Mouse (Mus musculus) neural tube, embryonic 13.5 days (tissue): ENCODE measurements around the gene Gga3. TPM values are rescaled to one million over a fixed set of nuclear protein-coding genes. Genes with fewer than 3 reads are reported as not detected.

Source experiments
- ATAC-seq: fragments of 200-750 bp; cut with Nextera tagmentation; 2 replicates; pipeline ENCODE4 v1.8.0; 2017; ENCODE audit warnings: low read depth, mild to moderate bottlenecking, moderate TSS enrichment, moderate library complexity
- H3K27ac ChIP-seq: fragments of 300-500 bp; sonication (generic); replicated peaks from 2 replicates; pipeline ENCODE4 v1.5.1; 2015; ENCODE audit warnings: moderate library complexity, mild to moderate bottlenecking, inconsistent platforms
- H3K27me3 ChIP-seq: fragments of 300-500 bp; sonication (generic); 2 replicates; pipeline ENCODE4 v1.6.1; 2015; ENCODE audit warnings: mild to moderate bottlenecking, inconsistent platforms
- H3K36me3 ChIP-seq: fragments of 300-500 bp; sonication (generic); 2 replicates; pipeline ENCODE4 v1.6.1; 2015; ENCODE audit warnings: mild to moderate bottlenecking, inconsistent platforms
- H3K4me1 ChIP-seq: fragments of 300-500 bp; sonication (generic); replicated peaks from 2 replicates; pipeline ENCODE4 v1.6.1; 2015; ENCODE audit warnings: inconsistent platforms
- H3K4me2 ChIP-seq: fragments of 300-500 bp; sonication (generic); 2 replicates; pipeline ENCODE4 v1.6.1; 2015; ENCODE audit warnings: inconsistent platforms, mild to moderate bottlenecking, moderate library complexity
- H3K4me3 ChIP-seq: fragments of 300-500 bp; sonication (generic); 2 replicates; pipeline ENCODE4 v1.5.1; 2015; ENCODE audit warnings: mild to moderate bottlenecking, inconsistent platforms
- H3K9ac ChIP-seq: fragments of 300-500 bp; sonication (generic); 2 replicates; pipeline ENCODE4 v1.6.1; 2015; ENCODE audit warnings: moderate library complexity, mild to moderate bottlenecking, inconsistent platforms
- H3K9me3 ChIP-seq: fragments of 300-500 bp; sonication (generic); 2 replicates; pipeline ENCODE4 v1.6.1; 2016; ENCODE audit warnings: inconsistent platforms
- WGBS: fragments of 180-500 bp; shearing (Covaris S2); methylation state at CpG from one replicate; pipeline ENCODE4 v1.1.7; 2015; 5-methylcytosine and 5-hydroxymethylcytosine counted together
- polyA plus RNA-seq: library from polyadenylated mRNA; unstranded; fragments of >200 nt; fragmentation: Nextera tagmentation; extraction: Ambion mirVana; gene quantifications from 2 replicates; pipeline ENCODE4 v1.2.1, GENCODE M21; 2015

Gene Gga3
- polyA plus RNA-seq, 1 experiment from 2014 or later: 36.4 TPM

GRCm38 (mm10) chr11:115640311-115640828 lies 36.5 kb upstream of the Gga3 start:
- Histone ChIP-seq H3K4me3 (no peak overlapping the region), H3K9ac (no peak overlapping the region), H3K4me2 (no peak overlapping the region), H3K4me1 (no peaks in the 10 kb centered on the region), H3K36me3 (peaks cover 24% of the 10 kb centered on the region), H3K27ac (no peak overlapping the region), H3K27me3 (no peaks in the 10 kb centered on the region), H3K9me3 (no peaks in the 10 kb centered on the region)
- no peak for ATAC-seq
- WGBS: 88% methylated on average over 3 of the region's 4 CpGs

GRCm38 (mm10) chr11:115639540-115639939 lies 35.7 kb upstream of the Gga3 start:
- H3K4me2 ChIP-seq: no peak overlapping the region
- no peaks in the 10 kb centered on the region for H3K4me1 ChIP-seq
- H3K27ac ChIP-seq: no peak overlapping the region
- H3K36me3 ChIP-seq: peaks cover 16% of the 10 kb centered on the region
- WGBS: 89% methylated on average over 4 of the region's 4 CpGs
- no peaks in the 10 kb centered on the region for H3K9me3 ChIP-seq
- H3K4me3 ChIP-seq: no peak overlapping the region
- H3K27me3 ChIP-seq: no peaks in the 10 kb centered on the region
- ATAC-seq: no peak
- H3K9ac ChIP-seq: no peak overlapping the region

GRCm38 (mm10) chr11:115638498-115639409 lies 34.9 kb upstream of the Gga3 start:
- no peak overlapping the region for H3K4me2 ChIP-seq
- WGBS: 83% methylated on average over 5 of the region's 5 CpGs
- H3K4me3 ChIP-seq: no peak overlapping the region
- no peak overlapping the region for H3K27ac ChIP-seq
- H3K4me1 ChIP-seq: no peaks in the 10 kb centered on the region
- no peak overlapping the region for H3K9ac ChIP-seq
- no peaks in the 10 kb centered on the region for H3K9me3 ChIP-seq
- no peak for ATAC-seq
- H3K27me3 ChIP-seq: no peaks in the 10 kb centered on the region
- H3K36me3 ChIP-seq: peaks cover 11% of the 10 kb centered on the region

GRCm38 (mm10) chr11:115636960-115637359 lies 33.1 kb upstream of the Gga3 start:
- Histone ChIP-seq H3K4me1 (no peaks in the 10 kb centered on the region), H3K36me3 (no peaks in the 10 kb centered on the region), H3K4me3 (no peak overlapping the region), H3K9ac (no peak overlapping the region), H3K27me3 (no peaks in the 10 kb centered on the region), H3K27ac (no peak overlapping the region), H3K9me3 (no peaks in the 10 kb centered on the region), H3K4me2 (no peak overlapping the region)
- no peak for ATAC-seq
- 81% methylated on average over 3 of the region's 3 CpGs for WGBS

GRCm38 (mm10) chr11:115635484-115635883 lies 31.6 kb upstream of the Gga3 start:
- Histone ChIP-seq H3K4me3 (no peak overlapping the region), H3K9me3 (no peaks in the 10 kb centered on the region), H3K27me3 (no peaks in the 10 kb centered on the region), H3K9ac (no peak overlapping the region), H3K4me2 (no peak overlapping the region), H3K4me1 (no peaks in the 10 kb centered on the region), H3K27ac (no peak overlapping the region), H3K36me3 (no peaks in the 10 kb centered on the region)
- WGBS: 67% methylated on average over 8 of the region's 8 CpGs
- no peak for ATAC-seq

DNA sequence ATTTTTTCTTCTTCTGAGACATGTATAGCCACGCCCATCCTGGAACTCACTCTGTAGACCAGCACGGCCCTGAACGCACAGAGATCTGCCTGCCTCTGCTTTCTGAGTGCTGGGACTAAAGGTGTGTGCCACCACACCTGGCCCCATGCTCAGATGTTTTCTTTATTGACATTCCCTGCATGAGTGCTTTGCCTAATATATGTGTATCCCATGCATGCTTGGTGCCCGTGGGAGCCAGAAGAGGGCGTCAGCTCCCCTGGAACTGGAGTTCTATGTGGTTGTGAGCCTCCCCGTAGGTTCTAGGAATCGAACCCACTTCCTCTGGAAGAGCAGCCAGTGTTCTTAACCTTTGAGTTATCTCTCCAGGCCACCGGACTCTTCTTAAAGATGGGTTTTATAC lies 31.2 kb upstream of the Gga3 start:
- Histone ChIP-seq H3K9me3 (no peaks in the 10 kb centered on the region), H3K4me1 (no peaks in the 10 kb centered on the region), H3K27ac (no peak overlapping the region), H3K4me3 (no peak overlapping the region), H3K4me2 (no peak overlapping the region), H3K36me3 (no peaks in the 10 kb centered on the region), H3K9ac (no peak overlapping the region), H3K27me3 (no peaks in the 10 kb centered on the region)
- no peak for ATAC-seq
- WGBS: 88% methylated on average over 8 of the region's 8 CpGs

- H3K4me1 ChIP-seq: no peaks in the 10 kb centered on the region
- H3K27ac ChIP-seq: no peak overlapping the region
- no peak for ATAC-seq
- no peaks in the 10 kb centered on the region for H3K27me3 ChIP-seq
- H3K9me3 ChIP-seq: no peaks in the 10 kb centered on the region
- no peak overlapping the region for H3K4me2 ChIP-seq
- H3K9ac ChIP-seq: no peak overlapping the region
- WGBS: 67% methylated on average over 3 of the region's 4 CpGs
- no peak overlapping the region for H3K4me3 ChIP-seq
- H3K36me3 ChIP-seq: no peaks in the 10 kb centered on the region
Measured at GRCm38 (mm10) chr11:115634109-115634508, 30.3 kb upstream of the Gga3 start.

DNA sequence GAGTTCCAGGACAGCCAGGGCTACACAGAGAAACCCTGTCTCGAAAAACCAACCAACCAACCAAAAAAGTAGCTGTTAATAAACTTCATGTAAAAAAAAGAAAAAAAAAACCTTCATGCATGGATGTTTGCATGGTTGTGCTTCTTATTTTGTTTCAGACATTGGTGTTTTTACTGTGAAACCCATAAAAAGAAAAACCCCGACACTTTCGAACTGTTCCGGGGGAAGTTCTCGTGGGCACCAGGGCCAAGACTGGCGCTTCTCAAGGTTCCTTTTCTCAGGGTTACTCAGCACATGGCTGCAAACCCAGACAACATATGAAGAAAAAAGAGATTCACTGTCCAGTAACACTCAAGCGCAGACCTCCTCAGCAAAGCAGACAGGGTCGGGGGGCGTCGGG lies 29.0 kb upstream of the Gga3 start:
- Histone ChIP-seq H3K4me3 (no peak overlapping the region), H3K27ac (no peak overlapping the region), H3K36me3 (no peaks in the 10 kb centered on the region), H3K4me2 (no peak overlapping the region), H3K4me1 (0 out of 2 replicates have a peak, but pooled peaks cover 4% of the 10 kb centered on the region), H3K9me3 (no peaks in the 10 kb centered on the region), H3K9ac (no peak overlapping the region), H3K27me3 (no peaks in the 10 kb centered on the region)
- no peak for ATAC-seq
- WGBS: 88% methylated on average over 10 of the region's 10 CpGs

DNA sequence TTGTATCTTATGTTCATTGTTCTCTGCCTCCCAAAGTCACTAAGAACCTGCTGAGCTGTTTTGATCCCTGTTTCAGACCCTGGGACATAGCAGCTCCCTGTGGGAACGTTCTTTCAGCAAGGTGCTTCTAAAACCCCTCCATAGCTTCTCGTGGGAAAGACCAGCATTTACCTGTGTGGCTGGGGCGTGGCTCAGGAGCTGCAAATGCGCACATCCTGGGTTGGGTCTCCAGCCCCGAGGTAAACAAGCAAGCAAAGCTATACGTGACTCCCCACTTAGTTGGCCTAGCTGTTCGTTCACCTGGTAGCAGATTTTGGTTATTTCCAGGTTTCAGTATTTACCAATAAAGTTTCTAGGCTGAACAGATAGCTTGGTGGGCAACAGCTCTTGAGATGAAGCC lies 28.4 kb upstream of the Gga3 start:
- Histone ChIP-seq H3K36me3 (no peaks in the 10 kb centered on the region), H3K9ac (no peak overlapping the region), H3K4me2 (no peak overlapping the region), H3K27ac (no peak overlapping the region), H3K4me1 (peaks cover 9% of the 10 kb centered on the region), H3K9me3 (no peaks in the 10 kb centered on the region), H3K4me3 (no peak overlapping the region), H3K27me3 (no peaks in the 10 kb centered on the region)
- WGBS: 83% methylated on average over 7 of the region's 7 CpGs
- no peak for ATAC-seq

DNA sequence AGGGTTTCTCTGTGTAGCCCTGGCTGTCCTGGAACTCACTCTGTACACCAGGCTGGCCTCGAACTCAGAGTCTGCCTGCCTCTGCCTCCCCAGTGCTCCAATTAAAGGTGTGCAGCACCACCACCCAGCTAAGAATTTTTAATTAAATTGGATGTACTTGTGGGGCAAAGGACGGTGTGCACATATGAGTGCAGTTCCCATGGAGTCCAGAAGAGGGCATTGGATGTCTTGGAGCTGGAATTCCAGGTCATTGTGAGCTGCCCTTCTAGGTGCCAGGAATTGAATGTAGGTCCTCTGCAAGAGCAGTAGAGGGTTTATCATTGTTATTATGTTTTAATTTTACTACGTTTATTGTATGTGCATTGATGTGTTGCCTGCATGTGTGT lies 27.6 kb upstream of the Gga3 start:
- Histone ChIP-seq H3K36me3 (no peaks in the 10 kb centered on the region), H3K4me1 (peaks cover 16% of the 10 kb centered on the region), H3K27ac (no peak overlapping the region), H3K4me3 (no peak overlapping the region), H3K9me3 (no peaks in the 10 kb centered on the region), H3K27me3 (no peaks in the 10 kb centered on the region), H3K9ac (no peak overlapping the region), H3K4me2 (no peak overlapping the region)
- no peak for ATAC-seq
- WGBS: 13% methylated on average over 3 of the region's 3 CpGs

GRCm38 (mm10) chr11:115630532-115631504 lies 27.0 kb upstream of the Gga3 start:
- peaks cover 21% of the 10 kb centered on the region for H3K4me1 ChIP-seq
- no peaks in the 10 kb centered on the region for H3K9me3 ChIP-seq
- H3K27me3 ChIP-seq: no peaks in the 10 kb centered on the region
- no peaks in the 10 kb centered on the region for H3K36me3 ChIP-seq
- no peak overlapping the region for H3K27ac ChIP-seq
- WGBS: 53% methylated on average over 16 of the region's 16 CpGs
- ATAC-seq: no peak
- no peak overlapping the region for H3K9ac ChIP-seq
- H3K4me3 ChIP-seq: no peak overlapping the region
- H3K4me2 ChIP-seq: no peak overlapping the region
